Mouse (Mus musculus): Measurements from ENCODE around the gene Pdia5. TPM values are rescaled to one million over a fixed set of nuclear protein-coding genes. Genes with fewer than 3 reads are reported as not detected.
A peak's percentile ranks its signal among the peaks of the same experiment; 100 is the strongest.

Pdia5 gene
- polyA plus RNA-seq, 1 experiment from 2014 or later: 13.9 TPM

GRCm38 (mm10) chr16:35458297-35458696 lies 32.4 kb downstream of the Pdia5 start:
- WGBS: 66% methylated on average over 11 of the region's 11 CpGs
- Histone ChIP-seq H3K4me2 (replicated peaks) (no peak overlapping the region), H3K4me1 (replicated peaks) (peaks cover 8% of the 10 kb centered on the region), H3K4me3 (replicated peaks) (no peak overlapping the region), H3K36me3 (peaks cover 5% of the 10 kb centered on the region; the same call in 1 of the 2 replicates), H3K27ac (no peak overlapping the region), H3K27me3 (no peaks in the 10 kb centered on the region), H3K9me3 (no peaks in the 10 kb centered on the region), H3K9ac (replicated peaks) (no peak overlapping the region)
- ATAC-seq: no peak

DNA sequence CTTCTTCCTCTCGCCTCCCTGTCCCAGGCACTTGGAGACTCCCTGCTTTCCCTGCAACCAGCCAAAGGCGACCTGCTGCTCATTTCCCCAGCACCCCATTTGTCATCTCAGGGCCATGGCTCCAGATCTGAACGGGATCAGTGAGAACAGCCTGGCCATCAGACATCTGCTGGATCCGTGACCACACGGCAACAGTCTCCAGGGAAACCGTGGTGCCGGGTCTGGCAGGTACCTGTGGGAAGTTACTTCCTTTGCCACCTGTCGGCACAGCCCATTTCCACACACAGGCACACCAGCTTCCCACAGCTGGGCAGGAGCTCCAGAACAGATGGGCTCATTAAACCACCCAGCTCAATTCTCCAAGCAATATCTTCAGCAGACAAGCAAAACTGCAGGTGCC lies 33.2 kb downstream of the Pdia5 start:
- H3K9ac ChIP-seq (replicated peaks): no peak overlapping the region
- no peak overlapping the region for H3K4me3 ChIP-seq (replicated peaks)
- H3K27ac ChIP-seq: no peak overlapping the region
- H3K4me1 ChIP-seq (replicated peaks): peaks cover 8% of the 10 kb centered on the region
- H3K4me2 ChIP-seq (replicated peaks): no peak overlapping the region
- H3K36me3 ChIP-seq: peaks cover 5% of the 10 kb centered on the region; the same call in 1 of the 2 replicates
- no peaks in the 10 kb centered on the region for H3K9me3 ChIP-seq
- 80% methylated on average over 8 of the region's 8 CpGs for WGBS
- ATAC-seq: no peak
- H3K27me3 ChIP-seq: no peaks in the 10 kb centered on the region

DNA sequence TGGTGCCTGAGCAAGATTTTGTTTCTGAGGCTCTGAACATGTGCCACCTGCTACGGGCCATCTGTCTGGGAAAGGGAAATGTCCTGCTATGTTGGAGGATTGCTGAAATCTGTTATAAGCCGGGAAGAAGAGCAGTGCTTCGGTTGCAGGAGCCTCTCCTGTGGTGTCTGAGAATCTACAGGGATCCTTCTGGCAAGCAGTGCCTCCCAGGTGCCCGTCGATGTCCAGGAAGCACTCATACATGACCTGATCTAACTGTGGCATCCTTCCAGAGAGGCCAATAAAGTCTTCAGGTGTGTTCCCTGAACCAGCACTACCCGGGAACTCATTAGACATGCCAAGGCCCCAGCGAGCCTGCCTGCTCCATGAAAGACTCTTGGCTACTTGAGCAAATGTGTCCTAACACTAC lies 33.7 kb downstream of the Pdia5 start:
- Histone ChIP-seq H3K27ac (no peak overlapping the region), H3K4me2 (replicated peaks) (no peak overlapping the region), H3K27me3 (no peaks in the 10 kb centered on the region), H3K9me3 (no peaks in the 10 kb centered on the region), H3K36me3 (peaks cover 5% of the 10 kb centered on the region; the same call in 1 of the 2 replicates), H3K4me3 (replicated peaks) (no peak overlapping the region), H3K4me1 (replicated peaks) (peaks cover 8% of the 10 kb centered on the region), H3K9ac (replicated peaks) (no peak overlapping the region)
- no peak for ATAC-seq
- 96% methylated on average over 7 of the region's 7 CpGs for WGBS

DNA sequence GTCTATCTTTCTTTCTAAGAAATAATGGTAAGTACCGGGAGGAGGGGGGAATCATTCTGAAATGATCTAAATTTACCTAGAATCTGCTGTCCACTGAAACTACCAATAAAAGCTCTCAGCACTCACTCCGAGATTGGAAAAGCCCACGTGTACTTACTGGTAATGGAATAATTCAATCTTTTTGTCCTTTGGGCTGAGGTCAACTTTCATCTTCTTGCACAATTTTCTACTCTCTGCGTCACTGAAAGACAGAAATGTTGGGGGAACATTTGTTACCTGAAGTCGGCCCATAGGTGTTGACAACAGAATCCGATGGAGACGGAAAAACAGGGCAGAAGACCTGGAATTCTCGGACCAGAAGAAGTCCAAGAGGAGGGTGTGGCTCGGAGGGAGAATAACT lies 34.4 kb downstream of the Pdia5 start:
- no peak for ATAC-seq
- no peak overlapping the region for H3K9ac ChIP-seq (replicated peaks)
- H3K36me3 ChIP-seq: peaks cover 5% of the 10 kb centered on the region; the same call in 1 of the 2 replicates
- peaks cover 8% of the 10 kb centered on the region for H3K4me1 ChIP-seq (replicated peaks)
- H3K4me3 ChIP-seq (replicated peaks): no peak overlapping the region
- H3K9me3 ChIP-seq: no peaks in the 10 kb centered on the region
- no peaks in the 10 kb centered on the region for H3K27me3 ChIP-seq
- no peak overlapping the region for H3K4me2 ChIP-seq (replicated peaks)
- WGBS: 92% methylated on average over 9 of the region's 9 CpGs
- no peak overlapping the region for H3K27ac ChIP-seq

DNA sequence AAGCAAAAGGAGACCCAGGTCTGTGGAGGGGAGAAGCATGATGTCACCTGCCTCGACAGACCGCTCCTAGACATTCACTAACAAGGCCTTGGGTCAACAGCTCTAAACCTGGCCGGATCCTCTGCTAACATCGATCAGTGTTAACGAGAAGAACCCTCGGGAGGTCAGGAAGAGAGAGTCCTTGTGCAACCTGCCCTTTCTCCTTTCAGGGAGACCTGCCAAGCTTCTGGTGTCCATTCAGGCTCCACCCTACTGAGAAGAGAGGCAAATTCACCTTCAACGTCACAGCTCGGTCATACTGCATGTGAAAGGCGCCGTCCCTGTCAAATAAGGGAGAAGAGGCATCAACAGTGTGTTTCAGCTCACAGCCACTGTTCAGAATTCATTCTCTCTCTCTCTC lies 34.9 kb downstream of the Pdia5 start:
- no peak overlapping the region for H3K4me3 ChIP-seq (replicated peaks)
- H3K4me2 ChIP-seq (replicated peaks): no peak overlapping the region
- peaks cover 8% of the 10 kb centered on the region for H3K4me1 ChIP-seq (replicated peaks)
- 92% methylated on average over 10 of the region's 10 CpGs for WGBS
- no peak overlapping the region for H3K27ac ChIP-seq
- no peaks in the 10 kb centered on the region for H3K27me3 ChIP-seq
- ATAC-seq: no peak
- no peak overlapping the region for H3K9ac ChIP-seq (replicated peaks)
- peaks cover 5% of the 10 kb centered on the region; the same call in 1 of the 2 replicates for H3K36me3 ChIP-seq
- no peaks in the 10 kb centered on the region for H3K9me3 ChIP-seq

DNA sequence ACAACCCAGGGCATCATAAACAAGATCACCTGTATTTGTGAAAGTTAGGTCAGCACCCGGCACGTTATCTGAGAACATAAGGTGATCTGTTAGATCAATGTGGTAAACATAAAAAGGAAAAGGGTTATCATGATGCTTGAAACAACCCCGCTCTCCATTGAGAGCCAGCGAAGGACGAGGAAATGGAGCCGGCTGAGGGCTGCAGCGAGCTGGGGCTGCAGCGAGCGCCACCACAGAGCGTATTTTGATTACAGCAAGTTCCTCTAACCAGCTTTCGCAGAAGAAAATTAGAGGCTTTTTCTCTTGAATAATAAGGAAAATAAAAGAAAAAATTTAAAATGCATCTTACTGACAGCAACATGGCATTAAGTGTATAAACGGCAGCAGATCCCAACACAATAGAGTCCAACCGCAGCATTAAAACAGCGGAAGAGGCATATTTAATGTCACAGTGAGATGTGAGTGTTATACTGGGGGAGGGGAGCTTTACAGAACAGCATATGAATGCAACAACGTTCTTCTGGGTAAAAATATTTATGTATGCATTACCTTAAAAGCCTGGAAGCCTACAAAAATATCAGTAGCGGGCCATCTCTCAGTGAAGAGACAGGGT lies 40.5 kb downstream of the Pdia5 start:
- no peak for ATAC-seq
- no peaks in the 10 kb centered on the region for H3K36me3 ChIP-seq
- no peaks in the 10 kb centered on the region for H3K9me3 ChIP-seq
- H3K4me1 ChIP-seq (replicated peaks): no peaks in the 10 kb centered on the region
- H3K9ac ChIP-seq (replicated peaks): no peak overlapping the region
- no peak overlapping the region for H3K4me3 ChIP-seq (replicated peaks)
- no peak overlapping the region for H3K27ac ChIP-seq
- H3K4me2 ChIP-seq (replicated peaks): no peak overlapping the region
- 82% methylated on average over 16 of the region's 16 CpGs for WGBS
- no peaks in the 10 kb centered on the region for H3K27me3 ChIP-seq

DNA sequence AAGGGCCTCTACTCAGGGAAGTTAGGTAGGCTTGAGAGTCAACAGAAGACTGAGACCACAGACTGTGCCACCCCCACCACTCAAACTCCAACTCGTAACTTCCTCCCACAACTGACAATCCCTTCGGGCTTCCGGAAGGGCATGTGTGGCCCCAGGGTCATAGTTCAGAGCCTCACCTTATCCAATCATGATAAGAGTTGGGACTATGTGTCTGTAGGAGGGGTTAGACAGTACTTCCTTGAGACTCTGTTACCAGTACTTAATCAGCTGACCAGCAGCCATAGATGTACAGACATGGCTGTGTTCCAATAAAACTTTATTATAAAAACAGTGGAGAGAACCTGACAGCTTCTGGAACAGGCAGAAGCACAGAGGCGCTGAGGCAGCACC lies 48.7 kb downstream of the Pdia5 start:
- ATAC-seq: no peak
- Histone ChIP-seq H3K27me3 (no peaks in the 10 kb centered on the region), H3K4me2 (replicated peaks) (no peak overlapping the region), H3K36me3 (0 out of 2 replicates have a peak, but pooled peaks cover 2% of the 10 kb centered on the region), H3K4me3 (replicated peaks) (no peak overlapping the region), H3K4me1 (replicated peaks) (0 out of 2 replicates have a peak, but pooled peaks cover 4% of the 10 kb centered on the region), H3K9ac (replicated peaks) (no peak overlapping the region), H3K9me3 (no peaks in the 10 kb centered on the region), H3K27ac (no peak overlapping the region)
- WGBS: 98% methylated on average over 4 of the region's 4 CpGs

GRCm38 (mm10) chr16:35441346-35442025 lies 49.2 kb downstream of the Pdia5 start:
- no peak overlapping the region for H3K4me3 ChIP-seq (replicated peaks)
- no peak overlapping the region for H3K4me2 ChIP-seq (replicated peaks)
- H3K27me3 ChIP-seq: no peaks in the 10 kb centered on the region
- 0 out of 2 replicates have a peak, but pooled peaks cover 2% of the 10 kb centered on the region for H3K36me3 ChIP-seq
- 88% methylated on average over 9 of the region's 9 CpGs for WGBS
- H3K27ac ChIP-seq: no peak overlapping the region
- peak; percentile 24; the same call in 1 of the 2 replicates for ATAC-seq
- no peak overlapping the region for H3K9ac ChIP-seq (replicated peaks)
- no peaks in the 10 kb centered on the region for H3K9me3 ChIP-seq
- H3K4me1 ChIP-seq (replicated peaks): 0 out of 2 replicates have a peak, but pooled peaks cover 4% of the 10 kb centered on the region

DNA sequence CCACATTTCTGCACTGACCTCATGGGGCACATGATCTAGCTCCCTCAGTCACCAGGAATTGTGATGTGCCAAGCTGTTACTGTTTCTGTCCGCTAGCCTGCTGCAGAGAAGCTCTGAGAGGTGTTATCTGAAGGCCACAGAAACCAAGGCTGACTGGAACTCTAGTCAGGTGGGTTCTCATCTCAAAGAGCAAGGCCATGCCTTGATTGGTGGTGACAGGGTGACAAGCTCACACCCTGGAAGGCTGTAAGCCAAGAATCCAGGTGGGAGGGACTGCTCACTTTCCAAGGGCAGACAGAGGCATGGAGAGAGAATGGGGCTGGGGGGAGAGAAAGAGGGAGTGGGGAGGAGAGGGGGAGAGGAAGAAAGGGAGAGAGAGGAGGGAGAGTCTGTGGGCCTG lies 51.6 kb downstream of the Pdia5 start:
- Histone ChIP-seq H3K4me2 (replicated peaks) (no peak overlapping the region), H3K9me3 (no peaks in the 10 kb centered on the region), H3K27ac (no peak overlapping the region), H3K4me1 (replicated peaks) (0 out of 2 replicates have a peak, but pooled peaks cover 4% of the 10 kb centered on the region), H3K4me3 (replicated peaks) (no peak overlapping the region), H3K36me3 (peaks cover 7% of the 10 kb centered on the region; the same call in 1 of the 2 replicates), H3K9ac (replicated peaks) (no peak overlapping the region), H3K27me3 (no peaks in the 10 kb centered on the region)
- WGBS: 90% methylated on average over 1 of the region's 1 CpGs
- ATAC-seq: no peak

- Histone ChIP-seq H3K9ac (replicated peaks) (no peak overlapping the region; the same call in 1 of the 2 replicates), H3K9me3 (no peaks in the 10 kb centered on the region), H3K27ac (no peak overlapping the region), H3K4me1 (replicated peaks) (no peaks in the 10 kb centered on the region), H3K4me3 (replicated peaks) (no peak overlapping the region), H3K27me3 (no peaks in the 10 kb centered on the region), H3K36me3 (peaks cover 5% of the 10 kb centered on the region; the same call in 1 of the 2 replicates), H3K4me2 (replicated peaks) (no peak overlapping the region)
- no peak for ATAC-seq
- 93% methylated on average over 4 of the region's 4 CpGs for WGBS
Measured at GRCm38 (mm10) chr16:35431608-35432007, 59.1 kb downstream of the Pdia5 start.

GRCm38 (mm10) chr16:35424926-35425325 lies 65.7 kb downstream of the Pdia5 start:
- no peak for ATAC-seq
- no peak overlapping the region for H3K9ac ChIP-seq (replicated peaks)
- 89% methylated on average over 4 of the region's 4 CpGs for WGBS
- H3K36me3 ChIP-seq: no peaks in the 10 kb centered on the region
- no peak overlapping the region for H3K4me2 ChIP-seq (replicated peaks)
- peaks cover 17% of the 10 kb centered on the region for H3K4me1 ChIP-seq (replicated peaks)
- no peak overlapping the region for H3K27ac ChIP-seq
- H3K27me3 ChIP-seq: no peaks in the 10 kb centered on the region
- no peak overlapping the region for H3K4me3 ChIP-seq (replicated peaks)
- no peaks in the 10 kb centered on the region for H3K9me3 ChIP-seq
